In genomic region chr10:61051993-61052613, GRCm38 (mm10) we compare ENCODE assay signal across 9 mouse cellular contexts. TPM values are rescaled to one million over a fixed set of nuclear protein-coding genes. Genes with fewer than 3 reads are reported as not detected.
A peak's percentile ranks its signal among the peaks of the same experiment; 100 is the strongest.
DNase-seq lines count a peak whose midpoint lies in the region; TF ChIP-seq lines count a peak whose summit lies in the region.
"Had no signal": no experiment of that assay in that cellular context is flagged by ENCODE, and none has a peak within 500 bp of the region (broad histone marks: within the 10 kb centered on the region; RNA-seq: fewer than 3 reads in every experiment).

No protein-coding gene starts in this region.

- H3K36me3 ChIP-seq in liver, adult 2 months (ENCODE audit: control insufficient read depth, insufficient read depth, low read length) = no peaks in the 10 kb centered on the region
- no peaks in the 10 kb centered on the region for H3K36me3 ChIP-seq in testis, adult 2 months (ENCODE audit: control insufficient read depth, insufficient read depth, low read length)
- H3K36me3 ChIP-seq: stomach, embryonic 15.5 days had no signal

- DNase-seq in 416B (ENCODE audit: low read depth) = peak; percentile 38
- peak; percentile 73 for DNase-seq in R1 (ENCODE audit: low read depth, low spot score)
- peak; percentile 92 to 93 for DNase-seq in cerebellum, postnatal 14 days
- DNase-seq in frontal cortex, postnatal 36 days (ENCODE audit: low spot score in 2 of 2) = peak; percentile 66 to 82
- DNase-seq in kidney, adult 8-10 months = peak; percentile 41 to 73
- peak; percentile 27 for DNase-seq in liver, adult 2 months (ENCODE audit: extremely low read depth, low read depth, low spot score)
- peak; percentile 28 to 44 for DNase-seq in natural killer cell, adult 2 months (ENCODE audit: low spot score in 2 of 2)

- no peaks in the 10 kb centered on the region for H3K4me1 ChIP-seq in liver, adult 2 months (ENCODE audit: control insufficient read depth, insufficient read depth, low read length)
- H3K4me1 ChIP-seq in testis, adult 2 months (ENCODE audit: control insufficient read depth, insufficient read depth, low read length) = no peaks in the 10 kb centered on the region; the same call in 1 of the 2 replicates
- H3K4me1 ChIP-seq: stomach, embryonic 15.5 days had no signal

- no peak overlapping the region for H3K4me3 ChIP-seq in liver, adult 2 months (ENCODE audit: insufficient read depth, low read depth, low read length)
- H3K4me3 ChIP-seq in testis, adult 2 months (ENCODE audit: control insufficient read depth, low read depth, low read length) = no peak overlapping the region
- H3K4me3 ChIP-seq: stomach, embryonic 15.5 days had no signal

- H3K27ac ChIP-seq in liver, adult 2 months (replicated peaks; ENCODE audit: insufficient read depth, low read depth, low read length) = no peak overlapping the region
- H3K27ac ChIP-seq in testis, adult 2 months (ENCODE audit: control insufficient read depth, insufficient read depth, low read depth, low read length) = no peak overlapping the region
- H3K27ac ChIP-seq: stomach, embryonic 15.5 days had no signal

- H3K9ac ChIP-seq in liver, adult 2 months (ENCODE audit: low read depth, low read length) = no peak overlapping the region
- H3K9ac ChIP-seq: stomach, embryonic 15.5 days had no signal

- 55% methylated on average over 14 of the region's 14 CpGs for WGBS in liver, adult 2 months

- no peak for TF ChIP-seq POLR2A in liver, adult 2 months (IDR thresholded peaks at IDR 0.05; ENCODE audit: extremely low read depth, insufficient read depth, low read length)
- TF ChIP-seq POLR2A in testis, adult 2 months (IDR thresholded peaks at IDR 0.05; ENCODE audit: control insufficient read depth, low read depth, low read length) = no peak

- no peaks in the 10 kb centered on the region for H3K79me2 ChIP-seq in liver, adult 2 months (ENCODE audit: control insufficient read depth, insufficient read depth, low read length)

- peak; percentile 95 for TF ChIP-seq CTCF in liver, adult 2 months (IDR thresholded peaks at IDR 0.05; ENCODE audit: low read depth, low read length)
- TF ChIP-seq CTCF in testis, adult 2 months (IDR thresholded peaks at IDR 0.05; ENCODE audit: control insufficient read depth, insufficient read depth, insufficient replicate concordance, low read depth, low read length) = peak; percentile 97

- H3K27me3 ChIP-seq in liver, adult 2 months (ENCODE audit: control insufficient read depth, insufficient read depth, low read length) = no peaks in the 10 kb centered on the region
- no peaks in the 10 kb centered on the region for H3K27me3 ChIP-seq in testis, adult 2 months (ENCODE audit: control insufficient read depth, insufficient read depth, low read length)
- H3K27me3 ChIP-seq: stomach, embryonic 15.5 days had no signal

RNA-seq across cellular contexts. Expression of gene Pcbd1, which starts 37.0 kb away (rescaled TPM):
- total RNA-seq in liver, adult 2 months (2014; rRNA removed) = 330 and 347 TPM in 2 replicates
- polyA plus RNA-seq in liver, adult 2 months (2012; rRNA removed) = 340 and 409 TPM in 2 replicates
- polyA plus RNA-seq in testis, adult 2 months (2012; rRNA removed) = 0.28 and 0.76 TPM in 2 replicates

Comparison
In these comparisons a context has a peak if more than half of its experiments do, and no peak if none do; other contexts are left out.
1. DNase-seq: peak in every context shown above with its lines; median percentile 92 in cerebellum, postnatal 14 days; 74 in frontal cortex, postnatal 36 days; 73 in R1; 57 in kidney, adult 8-10 months; 38 in 416B; 36 in natural killer cell, adult 2 months; 27 in liver, adult 2 months.
2. RNA of gene Pcbd1, which starts 37.0 kb away (polyA plus RNA-seq): 340 to 409 TPM in liver, adult 2 months; 0.28 to 0.76 TPM in testis, adult 2 months; every median in the first group is over 100 times any median in the second.